In the genomic region with DNA sequence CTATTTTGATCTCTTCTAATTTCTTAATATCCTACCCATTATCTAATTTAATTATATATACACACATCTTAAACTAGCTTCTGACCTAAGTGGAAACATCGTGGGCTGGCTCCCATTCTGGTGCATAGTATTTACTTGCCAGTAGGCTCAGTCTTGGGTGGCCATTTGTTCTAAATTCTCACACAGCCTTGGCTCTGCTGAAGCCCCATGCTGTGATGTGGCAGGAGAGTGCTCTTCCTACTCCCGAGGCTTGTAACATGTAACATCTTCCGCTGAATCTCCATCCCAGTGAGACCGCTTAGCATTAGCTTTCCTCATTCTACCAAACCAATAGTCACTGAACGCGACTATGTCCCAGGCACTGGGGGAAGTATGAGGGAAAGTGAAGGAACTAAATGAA, we compare ENCODE assay signal across 9 mouse cellular contexts. TPM values are rescaled to one million over a fixed set of nuclear protein-coding genes. Genes with fewer than 3 reads are reported as not detected.
DNase-seq lines count a peak whose midpoint lies in the region; ATAC-seq lines count a peak whose summit lies in the region.
"Had no signal": no experiment of that assay in that cellular context is flagged by ENCODE, and none has a peak within 500 bp of the region (broad histone marks: within the 10 kb centered on the region; RNA-seq: fewer than 3 reads in every experiment).

No protein-coding gene starts in this region.

- WGBS in kidney, embryonic 15.5 days = 88% methylated on average over 6 of the region's 6 CpGs
- 91% methylated on average over 6 of the region's 6 CpGs for WGBS in kidney, embryonic 14.5 days
- 86% methylated on average over 6 of the region's 6 CpGs for WGBS in embryonic facial prominence, embryonic 14.5 days
- 65% methylated on average over 6 of the region's 6 CpGs for WGBS in liver, embryonic 15.5 days (ENCODE audit: insufficient replicate concordance)

- no peaks in the 10 kb centered on the region for H3K9me3 ChIP-seq in kidney, embryonic 15.5 days (replicated peaks)
- no peaks in the 10 kb centered on the region for H3K9me3 ChIP-seq in kidney, embryonic 14.5 days (ENCODE audit: control insufficient read depth, low read length)
- no peaks in the 10 kb centered on the region for H3K9me3 ChIP-seq in embryonic facial prominence, embryonic 14.5 days (ENCODE audit: control insufficient read depth, low read length)
- no peaks in the 10 kb centered on the region for H3K9me3 ChIP-seq in liver, embryonic 15.5 days (replicated peaks)
- H3K9me3 ChIP-seq: neural tube, embryonic 12.5 days had no signal

- peaks cover 22% of the 10 kb centered on the region for H3K4me1 ChIP-seq in kidney, embryonic 15.5 days
- peaks cover 11% of the 10 kb centered on the region; the same call in 1 of the 2 replicates for H3K4me1 ChIP-seq in kidney, embryonic 14.5 days (ENCODE audit: control insufficient read depth, insufficient read depth, low read length)
- peaks cover 16% of the 10 kb centered on the region for H3K4me1 ChIP-seq in embryonic facial prominence, embryonic 14.5 days (ENCODE audit: control insufficient read depth, insufficient read depth, low read length)
- peaks cover 27% of the 10 kb centered on the region for H3K4me1 ChIP-seq in liver, embryonic 15.5 days (replicated peaks)

- H3K27ac ChIP-seq in kidney, embryonic 15.5 days = no peak overlapping the region
- H3K27ac ChIP-seq in kidney, embryonic 14.5 days (ENCODE audit: low read depth, low read length) = no peak overlapping the region
- H3K27ac ChIP-seq in embryonic facial prominence, embryonic 14.5 days (replicated peaks; ENCODE audit: low read depth, low read length) = no peak overlapping the region
- H3K27ac ChIP-seq in liver, embryonic 15.5 days (replicated peaks) = no peak overlapping the region
- H3K27ac ChIP-seq: neural tube, embryonic 12.5 days had no signal

- no peaks in the 10 kb centered on the region for H3K36me3 ChIP-seq in kidney, embryonic 15.5 days
- H3K36me3 ChIP-seq in kidney, embryonic 14.5 days (ENCODE audit: control insufficient read depth, insufficient read depth, low read length) = no peaks in the 10 kb centered on the region
- H3K36me3 ChIP-seq in embryonic facial prominence, embryonic 14.5 days (ENCODE audit: control insufficient read depth, insufficient read depth, low read length) = no peaks in the 10 kb centered on the region
- H3K36me3 ChIP-seq in liver, embryonic 15.5 days (replicated peaks) = no peaks in the 10 kb centered on the region
- H3K36me3 ChIP-seq: neural tube, embryonic 12.5 days had no signal

- peaks cover 8% of the 10 kb centered on the region for H3K27me3 ChIP-seq in kidney, embryonic 15.5 days
- no peaks in the 10 kb centered on the region for H3K27me3 ChIP-seq in kidney, embryonic 14.5 days (ENCODE audit: control insufficient read depth, insufficient read depth, low read length)
- no peaks in the 10 kb centered on the region for H3K27me3 ChIP-seq in embryonic facial prominence, embryonic 14.5 days (replicated peaks; ENCODE audit: control insufficient read depth, insufficient read depth, low read length)
- peaks cover 33% of the 10 kb centered on the region for H3K27me3 ChIP-seq in liver, embryonic 15.5 days
- H3K27me3 ChIP-seq: neural tube, embryonic 12.5 days had no signal

- H3K4me2 ChIP-seq in kidney, embryonic 15.5 days = peak overlapping the region; percentile 87; the same call in 1 of the 2 replicates
- H3K4me2 ChIP-seq in kidney, embryonic 14.5 days (replicated peaks; ENCODE audit: low read depth, low read length) = no peak overlapping the region
- H3K4me2 ChIP-seq in embryonic facial prominence, embryonic 14.5 days (ENCODE audit: low read depth, low read length) = peak overlapping the region; percentile 67
- H3K4me2 ChIP-seq in liver, embryonic 15.5 days = peak overlapping the region; percentile 57

- DNase-seq in cerebellum, adult 9-10 months = peak; percentile 41
- no peak for DNase-seq in embryonic facial prominence, embryonic 14.5 days (ENCODE audit: low spot score)
- DNase-seq in frontal cortex, adult 2 months (ENCODE audit: extremely low spot score in 1 of 2, low spot score in 1 of 2) = no peak
- no peak for DNase-seq in T-cell, adult 2 months (ENCODE audit: low spot score)

- no peak for ATAC-seq in kidney, embryonic 15.5 days (replicated peaks; ENCODE audit: low FRiP score)
- ATAC-seq in kidney, embryonic 14.5 days (ENCODE audit: low FRiP score, low TSS enrichment) = no peak
- ATAC-seq in embryonic facial prominence, embryonic 14.5 days (ENCODE audit: low read depth) = no peak
- ATAC-seq in liver, embryonic 15.5 days (ENCODE audit: insufficient read depth) = no peak
- ATAC-seq: hindbrain, embryonic 16.5 days had no signal

- no peak overlapping the region for H3K9ac ChIP-seq in kidney, embryonic 15.5 days
- no peak overlapping the region for H3K9ac ChIP-seq in kidney, embryonic 14.5 days (ENCODE audit: low read depth, low read length)
- H3K9ac ChIP-seq in embryonic facial prominence, embryonic 14.5 days (ENCODE audit: low read depth, low read length) = no peak overlapping the region
- no peak overlapping the region for H3K9ac ChIP-seq in liver, embryonic 15.5 days
- H3K9ac ChIP-seq: neural tube, embryonic 12.5 days had no signal

- H3K4me3 ChIP-seq in kidney, embryonic 15.5 days (replicated peaks) = no peak overlapping the region
- no peak overlapping the region for H3K4me3 ChIP-seq in kidney, embryonic 14.5 days (ENCODE audit: low read length)
- H3K4me3 ChIP-seq in embryonic facial prominence, embryonic 14.5 days (ENCODE audit: low read depth, low read length) = no peak overlapping the region
- peak overlapping the region; percentile 55; the same call in 1 of the 2 replicates for H3K4me3 ChIP-seq in liver, embryonic 15.5 days (replicated peaks)
- H3K4me3 ChIP-seq: neural tube, embryonic 12.5 days had no signal

RNA-seq across cellular contexts. Expression of a gene that starts 43.0 kb away (rescaled TPM):
- polyA plus RNA-seq in kidney, embryonic 15.5 days (2015; fragmentation: Nextera tagmentation; extraction: Ambion mirVana) = 4.6 and 5.0 TPM in 2 replicates
- polyA plus RNA-seq in kidney, embryonic 14.5 days (2014; fragmentation: Nextera tagmentation; extraction: Ambion mirVana) = 2.5 and 4.2 TPM in 2 replicates
- polyA plus RNA-seq in embryonic facial prominence, embryonic 14.5 days (2014; fragmentation: Nextera tagmentation; extraction: Ambion mirVana) = 9.3 and 9.6 TPM in 2 replicates
- polyA plus RNA-seq in liver, embryonic 15.5 days (2015; fragmentation: Nextera tagmentation; extraction: Ambion mirVana) = 7.5 TPM in 2 replicates
- polyA plus RNA-seq in frontal cortex, adult 2 months (2012; rRNA removed) = 1.4 and 1.6 TPM in 2 replicates

RNA-seq across cellular contexts. Expression of a gene that starts 56.6 kb away (rescaled TPM):
- polyA plus RNA-seq in kidney, embryonic 15.5 days (2015; fragmentation: Nextera tagmentation; extraction: Ambion mirVana) = 7.4 and 8.8 TPM in 2 replicates
- 3.2 and 5.2 TPM in 2 replicates for polyA plus RNA-seq in kidney, embryonic 14.5 days (2014; fragmentation: Nextera tagmentation; extraction: Ambion mirVana)
- polyA plus RNA-seq in embryonic facial prominence, embryonic 14.5 days (2014; fragmentation: Nextera tagmentation; extraction: Ambion mirVana) = 6.1 and 6.3 TPM in 2 replicates
- polyA plus RNA-seq in liver, embryonic 15.5 days (2015; fragmentation: Nextera tagmentation; extraction: Ambion mirVana) = 1.1 and 1.5 TPM in 2 replicates
- polyA plus RNA-seq in frontal cortex, adult 2 months (2012; rRNA removed) = 0.48 and 0.88 TPM in 2 replicates
